In the genomic region with DNA sequence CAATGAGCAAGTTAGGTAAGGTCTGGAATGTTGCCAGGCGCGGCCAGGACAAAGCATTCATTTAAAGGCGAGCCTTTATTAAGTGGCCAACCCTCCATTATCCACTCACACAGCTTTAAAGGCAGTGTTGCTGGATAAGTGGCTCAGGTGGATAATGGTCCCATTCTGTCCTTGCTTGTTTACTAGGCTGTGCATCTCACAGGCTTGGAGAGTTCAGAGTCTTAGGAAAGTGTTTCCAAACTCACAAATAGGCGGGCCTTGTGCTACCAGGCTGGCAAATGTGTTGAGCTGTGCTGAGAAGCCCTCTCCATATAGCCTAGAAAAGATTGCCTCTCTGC, we compare ENCODE assay signal across 9 mouse cellular contexts.
DNase-seq lines count a peak whose midpoint lies in the region; ATAC-seq lines count a peak whose summit lies in the region.
"Had no signal": no experiment of that assay in that cellular context is flagged by ENCODE, and none has a peak within 500 bp of the region (broad histone marks: within the 10 kb centered on the region; RNA-seq: fewer than 3 reads in every experiment).

No protein-coding gene starts in this region.

- no peak for DNase-seq in midbrain, embryonic 10.5 days (ENCODE audit: low spot score)
- no peak for DNase-seq in forebrain, embryonic 10.5 days (ENCODE audit: extremely low spot score, low spot score)
- peak; percentile 46 for DNase-seq in retina, embryonic 14.5 days (ENCODE audit: low spot score)
- no peak for DNase-seq in layer of hippocampus, adult 9-10 months (ENCODE audit: low spot score)
- no peak for DNase-seq in kidney, adult 18-20 months
- no peak for DNase-seq in cerebellum, adult 9-11 months

- peaks cover 8% of the 10 kb centered on the region for H3K36me3 ChIP-seq in midbrain, embryonic 13.5 days
- peaks cover 38% of the 10 kb centered on the region for H3K36me3 ChIP-seq in midbrain, embryonic 10.5 days
- H3K36me3 ChIP-seq in forebrain, embryonic 10.5 days (replicated peaks): peaks cover 41% of the 10 kb centered on the region
- H3K36me3 ChIP-seq in limb, embryonic 13.5 days: peaks cover 17% of the 10 kb centered on the region; the same call in 1 of the 2 replicates

- H3K27ac ChIP-seq in midbrain, embryonic 13.5 days: peak overlapping the region; percentile 35; the same call in 1 of the 2 replicates
- H3K27ac ChIP-seq in midbrain, embryonic 10.5 days (replicated peaks): no peak overlapping the region
- 0 out of 2 replicates have a peak overlapping the region, but pooled peaks have one; percentile 7 for H3K27ac ChIP-seq in forebrain, embryonic 10.5 days
- peak overlapping the region; percentile 72; the same call in 1 of the 2 replicates for H3K27ac ChIP-seq in limb, embryonic 13.5 days

- 55% methylated on average over 4 of the region's 4 CpGs for WGBS in midbrain, embryonic 13.5 days
- WGBS in midbrain, embryonic 10.5 days: 66% methylated on average over 4 of the region's 4 CpGs
- WGBS in forebrain, embryonic 10.5 days: 39% methylated on average over 4 of the region's 4 CpGs
- WGBS in limb, embryonic 13.5 days: 53% methylated on average over 4 of the region's 4 CpGs

- H3K9me3 ChIP-seq in midbrain, embryonic 13.5 days: no peaks in the 10 kb centered on the region
- H3K9me3 ChIP-seq in midbrain, embryonic 10.5 days (replicated peaks): no peaks in the 10 kb centered on the region
- no peaks in the 10 kb centered on the region for H3K9me3 ChIP-seq in forebrain, embryonic 10.5 days
- no peaks in the 10 kb centered on the region for H3K9me3 ChIP-seq in limb, embryonic 13.5 days
- H3K9me3 ChIP-seq: megakaryocyte, embryonic 14.5 days had no signal

- H3K4me2 ChIP-seq in midbrain, embryonic 13.5 days (replicated peaks): no peak overlapping the region
- H3K4me2 ChIP-seq in limb, embryonic 13.5 days (replicated peaks): no peak overlapping the region

- no peak overlapping the region for H3K9ac ChIP-seq in midbrain, embryonic 13.5 days (replicated peaks)
- no peak overlapping the region for H3K9ac ChIP-seq in limb, embryonic 13.5 days

- no peak overlapping the region for H3K4me3 ChIP-seq in midbrain, embryonic 13.5 days (replicated peaks)
- H3K4me3 ChIP-seq in midbrain, embryonic 10.5 days: no peak overlapping the region
- no peak overlapping the region for H3K4me3 ChIP-seq in forebrain, embryonic 10.5 days
- no peak overlapping the region for H3K4me3 ChIP-seq in limb, embryonic 13.5 days
- H3K4me3 ChIP-seq: megakaryocyte, embryonic 14.5 days had no signal

- peak; percentile 47 for ATAC-seq in midbrain, embryonic 13.5 days
- ATAC-seq in limb, embryonic 13.5 days (ENCODE audit: low FRiP score, low read depth): 0 out of 2 replicates have a peak, but pooled peaks have one; percentile 38

- peaks cover 16% of the 10 kb centered on the region; the same call in 1 of the 2 replicates for H3K4me1 ChIP-seq in midbrain, embryonic 13.5 days (replicated peaks)
- peaks cover 4% of the 10 kb centered on the region for H3K4me1 ChIP-seq in midbrain, embryonic 10.5 days
- H3K4me1 ChIP-seq in forebrain, embryonic 10.5 days: peaks cover 36% of the 10 kb centered on the region
- 0 out of 2 replicates have a peak, but pooled peaks cover 4% of the 10 kb centered on the region for H3K4me1 ChIP-seq in limb, embryonic 13.5 days

- no peaks in the 10 kb centered on the region for H3K27me3 ChIP-seq in midbrain, embryonic 13.5 days
- H3K27me3 ChIP-seq in midbrain, embryonic 10.5 days (ENCODE audit: low read depth, poor library complexity, severe bottlenecking): no peaks in the 10 kb centered on the region
- no peaks in the 10 kb centered on the region for H3K27me3 ChIP-seq in forebrain, embryonic 10.5 days (ENCODE audit: poor library complexity, severe bottlenecking)
- H3K27me3 ChIP-seq in limb, embryonic 13.5 days: no peaks in the 10 kb centered on the region
- H3K27me3 ChIP-seq: megakaryocyte, embryonic 14.5 days had no signal
